In the genomic region with DNA sequence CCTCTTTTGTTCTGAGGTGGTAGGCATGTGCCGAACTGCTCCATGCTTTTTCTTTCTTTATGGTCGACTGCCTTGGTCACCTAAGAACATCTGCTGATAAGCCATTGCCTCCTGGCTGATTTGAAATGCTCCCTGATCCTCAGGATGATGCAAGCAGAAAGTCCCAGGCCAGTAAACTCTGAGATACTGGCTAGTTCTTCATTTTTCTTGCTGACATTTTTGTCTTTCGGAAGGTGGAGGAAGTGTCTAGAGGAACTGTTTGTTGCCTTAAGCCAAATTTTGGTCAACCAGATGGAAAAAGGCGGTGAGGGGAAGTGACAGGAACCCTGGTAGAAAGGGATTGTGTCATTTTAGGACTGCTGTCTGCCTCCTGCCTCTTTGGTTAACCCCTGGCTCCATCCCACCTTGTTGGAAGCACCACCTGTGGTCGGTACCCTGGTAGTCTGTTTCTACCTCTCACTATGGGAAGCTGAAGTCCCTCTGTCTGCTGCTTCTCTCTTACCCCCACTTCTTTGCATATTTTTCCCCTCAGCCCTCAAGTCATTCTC, we compare ENCODE assay signal across 18 mouse cellular contexts. TPM values are rescaled to one million over a fixed set of nuclear protein-coding genes. Genes with fewer than 3 reads are reported as not detected.
DNase-seq lines count a peak whose midpoint lies in the region; ATAC-seq and TF ChIP-seq lines count a peak whose summit lies in the region.
"Had no signal": no experiment of that assay in that cellular context is flagged by ENCODE, and none has a peak within 500 bp of the region (broad histone marks: within the 10 kb centered on the region; RNA-seq: fewer than 3 reads in every experiment).

No protein-coding gene starts in this region.

- no peak for ATAC-seq in liver, embryonic 11.5 days (replicated peaks; ENCODE audit: low FRiP score)
- ATAC-seq: forebrain, embryonic 15.5 days; hindbrain, embryonic 16.5 days; midbrain, embryonic 16.5 days had no signal

- no peak for TF ChIP-seq CTCF in liver, adult 2 months (IDR thresholded peaks at IDR 0.05; ENCODE audit: low read depth, low read length)

- no peaks in the 10 kb centered on the region for H3K4me1 ChIP-seq in liver, adult 2 months (ENCODE audit: control insufficient read depth, insufficient read depth, low read length)
- H3K4me1 ChIP-seq in liver, embryonic 11.5 days (replicated peaks; ENCODE audit: control insufficient read depth, insufficient read depth, low read length), result no peaks in the 10 kb centered on the region
- H3K4me1 ChIP-seq: embryonic facial prominence, embryonic 15.5 days; forebrain, embryonic 15.5 days had no signal

- H3K36me3 ChIP-seq in liver, adult 2 months (ENCODE audit: control insufficient read depth, insufficient read depth, low read length), result no peaks in the 10 kb centered on the region
- H3K36me3 ChIP-seq in liver, embryonic 11.5 days (ENCODE audit: control insufficient read depth, insufficient read depth, low read length), result no peaks in the 10 kb centered on the region
- H3K36me3 ChIP-seq: embryonic facial prominence, embryonic 15.5 days; forebrain, embryonic 15.5 days; G1E had no signal

- WGBS in liver, adult 2 months, result 68% methylated on average over 5 of the region's 5 CpGs
- WGBS in liver, embryonic 11.5 days, result 47% methylated on average over 5 of the region's 5 CpGs

- peak overlapping the region; percentile 55; the same call in 1 of the 2 replicates for H3K27ac ChIP-seq in liver, adult 2 months (replicated peaks; ENCODE audit: insufficient read depth, low read depth, low read length)
- no peak overlapping the region for H3K27ac ChIP-seq in liver, embryonic 11.5 days (ENCODE audit: low read depth, low read length)
- H3K27ac ChIP-seq: embryonic facial prominence, embryonic 15.5 days; forebrain, embryonic 15.5 days; kidney, postnatal 0 days; liver, embryonic 14.5 days had no signal

- TF ChIP-seq POLR2A in liver, adult 2 months (IDR thresholded peaks at IDR 0.05; ENCODE audit: extremely low read depth, insufficient read depth, low read length), result no peak

- H3K27me3 ChIP-seq in liver, adult 2 months (ENCODE audit: control insufficient read depth, insufficient read depth, low read length), result no peaks in the 10 kb centered on the region
- no peaks in the 10 kb centered on the region for H3K27me3 ChIP-seq in liver, embryonic 11.5 days (replicated peaks; ENCODE audit: control insufficient read depth, insufficient read depth, low read length)
- H3K27me3 ChIP-seq: embryonic facial prominence, embryonic 15.5 days; forebrain, embryonic 15.5 days had no signal

- H3K9me3 ChIP-seq in liver, embryonic 11.5 days (ENCODE audit: control insufficient read depth, low read length), result no peaks in the 10 kb centered on the region
- H3K9me3 ChIP-seq: embryonic facial prominence, embryonic 15.5 days; forebrain, embryonic 15.5 days had no signal

- H3K79me2 ChIP-seq in liver, adult 2 months (ENCODE audit: control insufficient read depth, insufficient read depth, low read length), result no peaks in the 10 kb centered on the region

- peak; percentile 6 to 33 for DNase-seq in adrenal gland, adult (ENCODE audit: inconsistent age in 2 of 2, low spot score in 1 of 2)
- DNase-seq in adrenal gland, postnatal 14 days, result no peak
- DNase-seq in liver, adult 2 months (ENCODE audit: extremely low read depth, low read depth, low spot score), result peak; percentile 37
- no peak for DNase-seq in liver, embryonic 11.5 days (ENCODE audit: low spot score)
- DNase-seq in brain, adult 2 months (ENCODE audit: low read depth, low spot score), result peak; percentile 44
- DNase-seq in monocyte, adult 2 months (ENCODE audit: low read depth in 1 of 2, low spot score in 2 of 2), result peak; percentile 32 to 36
- no peak for DNase-seq in thymus, postnatal 10 days (ENCODE audit: low spot score in 2 of 2)
- DNase-seq in neural tube, embryonic 10.5 days (ENCODE audit: extremely low spot score, low spot score), result no peak
- DNase-seq: cerebellum, adult 9-11 months; right cerebral cortex, postnatal 25 days; thymus, adult 18-20 months had no signal

- no peak overlapping the region for H3K4me3 ChIP-seq in liver, adult 2 months (ENCODE audit: insufficient read depth, low read depth, low read length)
- H3K4me3 ChIP-seq in liver, embryonic 11.5 days (ENCODE audit: low read depth, low read length), result no peak overlapping the region
- H3K4me3 ChIP-seq: embryonic facial prominence, embryonic 15.5 days; forebrain, embryonic 15.5 days had no signal

- no peak overlapping the region for H3K4me2 ChIP-seq in liver, embryonic 11.5 days
- H3K4me2 ChIP-seq: embryonic facial prominence, embryonic 15.5 days; forebrain, embryonic 15.5 days had no signal

- no peak overlapping the region for H3K9ac ChIP-seq in liver, adult 2 months (ENCODE audit: low read depth, low read length)
- no peak overlapping the region for H3K9ac ChIP-seq in liver, embryonic 11.5 days (ENCODE audit: low read depth, low read length)
- H3K9ac ChIP-seq: embryonic facial prominence, embryonic 15.5 days; forebrain, embryonic 15.5 days; liver, embryonic 14.5 days had no signal

RNA-seq across cellular contexts. Expression of a gene that starts 28.4 kb away (rescaled TPM):
- 7.5 and 24.1 TPM in 2 replicates for total RNA-seq in adrenal gland, postnatal 14 days (2021)
- total RNA-seq in liver, adult 2 months (2014; rRNA removed), result 3.7 and 5.6 TPM in 2 replicates
- polyA plus RNA-seq in liver, adult 2 months (2012; rRNA removed), result 1.5 and 2.5 TPM in 2 replicates
- 3.7 and 4.4 TPM in 2 replicates for polyA plus RNA-seq in liver, embryonic 11.5 days (2014; fragmentation: Nextera tagmentation; extraction: Ambion mirVana)
- polyA plus RNA-seq: G1E had no signal

RNA-seq across cellular contexts. Expression of a gene that starts 40.8 kb away (rescaled TPM):
- total RNA-seq in adrenal gland, postnatal 14 days (2021), result 2.4 and 5.1 TPM in 2 replicates
- total RNA-seq in liver, adult 2 months (2014; rRNA removed), result 4.5 and 5.3 TPM in 2 replicates
- polyA plus RNA-seq in liver, adult 2 months (2012; rRNA removed), result 2.5 and 2.8 TPM in 2 replicates
- polyA plus RNA-seq in liver, embryonic 11.5 days (2014; fragmentation: Nextera tagmentation; extraction: Ambion mirVana), result 0.12 TPM in 1 of 2 replicates, not detected in the other
- polyA plus RNA-seq: G1E had no signal

Comparison
In these comparisons a context has a peak if more than half of its experiments do, and no peak if none do; other contexts are left out.
1. DNase-seq: peak in adrenal gland, adult (2 of 2), liver, adult 2 months (single experiment), brain, adult 2 months (single experiment) and monocyte, adult 2 months (2 of 2); none in adrenal gland, postnatal 14 days (single experiment), liver, embryonic 11.5 days (single experiment), thymus, postnatal 10 days (0 of 2) and neural tube, embryonic 10.5 days (single experiment).